Mouse (Mus musculus) heart, postnatal 0 days (tissue): Measurements from ENCODE around the gene Pcbd2. TPM values are rescaled to one million over a fixed set of nuclear protein-coding genes. Genes with fewer than 3 reads are reported as not detected.

ENCODE experiments used
- ATAC-seq: fragments of 200-750 bp; cut with Nextera tagmentation; 2 replicates; pipeline ENCODE4 v1.8.0; 2017; ENCODE audit warnings: low read depth, moderate number of reproducible peaks, moderate library complexity; ENCODE audit not compliant: insufficient read depth
- DNase-seq: peaks from one replicate; pipeline ENCODE4 v3.0.0-alpha.2; 2016; ENCODE audit warnings: low spot score
- H3K27ac ChIP-seq: fragments of 300-500 bp; sonication (generic); 2 replicates; pipeline ENCODE4 v1.5.1; 2014; ENCODE audit warnings: low read depth, mild to moderate bottlenecking
- H3K27me3 ChIP-seq: fragments of 300-500 bp; sonication (generic); 2 replicates; pipeline ENCODE4 v1.6.1; 2014; ENCODE audit warnings: low read length, mixed read lengths; ENCODE audit not compliant: control insufficient read depth, insufficient read depth
- H3K36me3 ChIP-seq: fragments of 300-500 bp; sonication (generic); replicated peaks from 2 replicates; pipeline ENCODE4 v1.6.1; 2014; ENCODE audit warnings: low read length, mixed read lengths; ENCODE audit not compliant: control insufficient read depth, insufficient read depth
- H3K4me1 ChIP-seq: fragments of 300-500 bp; sonication (generic); 2 replicates; pipeline ENCODE4 v1.6.1; 2014; ENCODE audit warnings: antibody characterized with exemption; ENCODE audit not compliant: control insufficient read depth, insufficient read depth
- H3K4me2 ChIP-seq: fragments of 300-500 bp; sonication (generic); 2 replicates; pipeline ENCODE4 v1.6.1; 2014; ENCODE audit warnings: low read depth, mild to moderate bottlenecking, low read length, moderate library complexity
- H3K4me3 ChIP-seq: fragments of 300-500 bp; sonication (generic); 2 replicates; pipeline ENCODE4 v1.5.1; 2014; ENCODE audit warnings: low read depth, low read length
- H3K9ac ChIP-seq: fragments of 300-500 bp; sonication (generic); replicated peaks from 2 replicates; pipeline ENCODE4 v1.6.1; 2014; ENCODE audit warnings: low read depth, low read length, mixed read lengths
- H3K9me3 ChIP-seq: fragments of 300-500 bp; sonication (generic); replicated peaks from 2 replicates; pipeline ENCODE4 v1.6.1; 2016; ENCODE audit warnings: low read length; ENCODE audit not compliant: control insufficient read depth
- CTCF ChIP-seq: IDR thresholded peaks from 2 replicates; pipeline ENCODE4 v1.5.1; 2016; ENCODE audit warnings: antibody characterized with exemption, control low read depth, low read depth
- EP300 ChIP-seq: IDR thresholded peaks from 2 replicates; pipeline ENCODE4 v1.6.1; 2016; ENCODE audit warnings: antibody characterized with exemption, low read depth
- WGBS: fragments of 180-500 bp; shearing (Covaris S2); extraction: QIAGEN DNeasy Blood & Tissue Kit; methylation state at CpG from one replicate; pipeline ENCODE4 v1.1.7; 2014; 5-methylcytosine and 5-hydroxymethylcytosine counted together
- polyA plus RNA-seq: library from polyadenylated mRNA; unstranded; fragments of >200 nt; fragmentation: Nextera tagmentation; extraction: Ambion mirVana; gene quantifications from 2 replicates; pipeline ENCODE4 v1.2.1, GENCODE M21; 2015
- total RNA-seq: library from RNA; depleted of rRNA; stranded (reverse); fragments of >200 nt; gene quantifications from 2 replicates; pipeline ENCODE4 v1.2.3, GENCODE M21; 2014; ENCODE audit warnings: low replicate concordance; rRNA removed

Gene Pcbd2
- 12.1 and 25.1 TPM in 2 replicates for total RNA-seq
- polyA plus RNA-seq, result 54.7 and 63.5 TPM in 2 replicates

DNA sequence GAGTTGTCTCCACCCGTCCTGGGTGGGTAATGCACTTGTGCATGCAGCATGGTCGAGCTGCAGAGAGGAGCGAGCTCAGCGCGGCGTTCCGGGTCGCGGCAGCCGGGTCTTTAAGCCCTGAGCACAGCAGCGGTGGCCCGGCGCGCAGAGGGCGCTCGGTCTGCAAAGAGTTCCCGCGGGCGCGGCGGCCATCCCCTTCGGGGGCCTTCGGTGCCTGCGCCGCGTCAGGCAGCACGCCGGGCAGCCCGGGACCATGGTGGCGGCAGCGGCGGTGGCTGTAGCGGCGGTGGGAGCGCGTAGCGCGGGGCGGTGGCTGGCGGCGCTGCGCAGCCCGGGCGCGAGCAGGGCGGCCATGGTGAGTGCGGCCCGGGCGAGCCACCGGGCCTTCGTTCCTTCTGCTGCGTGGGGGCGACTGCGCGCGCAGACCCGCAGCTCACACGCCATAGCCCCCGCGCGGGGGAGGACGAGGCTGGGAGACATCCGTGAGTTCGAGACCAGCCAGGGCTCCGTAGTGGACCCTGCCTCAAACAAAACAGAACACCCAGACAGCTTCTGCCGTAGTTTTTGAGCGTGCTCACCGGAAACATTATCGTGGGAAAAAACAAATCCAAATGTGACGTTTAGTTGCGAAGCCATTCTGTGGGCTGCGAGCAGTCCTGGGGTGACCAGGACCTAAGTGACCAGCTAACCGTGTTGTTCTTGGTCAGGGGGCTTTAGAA is at the start of gene Pcbd2:
Gene Pcbd2 (plus strand): TSS at position 249 of the 719 bp plus-strand sequence.
- Histone ChIP-seq H3K4me1 (no peaks in the 10 kb centered on the region), H3K9ac (peak within 1 kb of the TSS; percentile 76), H3K27ac (peak within 1 kb of the TSS; percentile 94), H3K4me3 (peak within 1 kb of the TSS; percentile 75), H3K27me3 (no peaks in the 10 kb centered on the region), H3K36me3 (peaks cover 21% of the 10 kb centered on the region), H3K4me2 (peak within 1 kb of the TSS; percentile 68), H3K9me3 (no peaks in the 10 kb centered on the region)
- peak; percentile 72 for DNase-seq
- under 1% methylated on average over 47 of the region's 73 CpGs for WGBS
- ATAC-seq, result peak; percentile 93
- no peak for TF ChIP-seq EP300
- no peak for TF ChIP-seq CTCF

DNA sequence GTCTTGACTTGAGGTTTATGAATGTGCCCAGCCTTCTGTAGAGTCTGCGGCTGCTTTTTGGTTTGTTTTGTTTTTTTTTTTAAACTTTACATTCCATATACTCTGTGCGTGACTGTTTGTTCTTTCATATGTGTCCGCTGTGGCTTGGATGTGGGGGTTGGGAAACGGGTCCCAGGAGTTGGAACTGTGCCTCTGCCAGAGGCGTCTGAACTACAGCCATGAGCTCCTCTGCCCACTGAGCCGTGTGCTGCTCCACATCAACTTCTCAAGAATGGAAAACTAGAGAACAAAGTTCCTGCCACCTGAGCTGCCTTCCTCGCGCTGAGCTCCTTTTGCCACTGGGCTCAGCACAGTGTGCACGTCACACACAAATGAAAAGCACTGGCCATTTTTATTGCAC is 45.0 kb upstream of the Pcbd2 start:
- no peak for TF ChIP-seq EP300
- no peak for TF ChIP-seq CTCF
- 77% methylated on average over 9 of the region's 9 CpGs for WGBS
- no peaks in the 10 kb centered on the region for H3K9me3 ChIP-seq
- H3K27ac ChIP-seq, result no peak overlapping the region
- DNase-seq (no peak), ATAC-seq (no peak)
- no peak overlapping the region for H3K4me3 ChIP-seq
- no peaks in the 10 kb centered on the region for H3K27me3 ChIP-seq
- H3K4me2 ChIP-seq, result no peak overlapping the region
- peaks cover 33% of the 10 kb centered on the region for H3K36me3 ChIP-seq
- no peak overlapping the region for H3K9ac ChIP-seq
- no peaks in the 10 kb centered on the region for H3K4me1 ChIP-seq

DNA sequence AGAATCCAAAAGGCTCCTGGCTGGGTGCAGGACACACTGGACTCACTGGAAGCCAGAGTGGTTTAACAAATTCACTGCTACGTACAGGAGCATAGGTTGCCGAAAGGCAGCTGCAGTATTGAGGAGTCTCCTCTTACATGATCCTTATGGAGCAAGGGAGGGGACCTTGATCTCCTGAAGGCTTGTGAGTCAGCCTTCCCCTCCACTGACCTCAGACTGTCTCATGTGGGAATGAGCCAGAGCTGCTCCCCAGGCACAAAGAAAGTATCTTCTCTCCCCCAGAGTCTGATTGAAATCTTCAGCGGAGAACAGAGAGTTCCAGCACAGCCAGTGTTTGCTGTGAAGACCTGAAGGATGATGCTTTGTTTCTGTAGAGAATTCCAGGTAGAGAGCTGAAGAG is 43.6 kb upstream of the Pcbd2 start:
- H3K36me3 ChIP-seq, result peaks cover 20% of the 10 kb centered on the region
- H3K27me3 ChIP-seq, result no peaks in the 10 kb centered on the region
- TF ChIP-seq EP300 (no peak), CTCF (no peak)
- H3K9me3 ChIP-seq, result no peaks in the 10 kb centered on the region
- DNase-seq (no peak), ATAC-seq (no peak)
- WGBS, result 68% methylated on average over 3 of the region's 3 CpGs
- no peak overlapping the region for H3K9ac ChIP-seq
- no peak overlapping the region for H3K4me2 ChIP-seq
- H3K4me3 ChIP-seq, result no peak overlapping the region
- H3K4me1 ChIP-seq, result no peaks in the 10 kb centered on the region
- no peak overlapping the region for H3K27ac ChIP-seq

DNA sequence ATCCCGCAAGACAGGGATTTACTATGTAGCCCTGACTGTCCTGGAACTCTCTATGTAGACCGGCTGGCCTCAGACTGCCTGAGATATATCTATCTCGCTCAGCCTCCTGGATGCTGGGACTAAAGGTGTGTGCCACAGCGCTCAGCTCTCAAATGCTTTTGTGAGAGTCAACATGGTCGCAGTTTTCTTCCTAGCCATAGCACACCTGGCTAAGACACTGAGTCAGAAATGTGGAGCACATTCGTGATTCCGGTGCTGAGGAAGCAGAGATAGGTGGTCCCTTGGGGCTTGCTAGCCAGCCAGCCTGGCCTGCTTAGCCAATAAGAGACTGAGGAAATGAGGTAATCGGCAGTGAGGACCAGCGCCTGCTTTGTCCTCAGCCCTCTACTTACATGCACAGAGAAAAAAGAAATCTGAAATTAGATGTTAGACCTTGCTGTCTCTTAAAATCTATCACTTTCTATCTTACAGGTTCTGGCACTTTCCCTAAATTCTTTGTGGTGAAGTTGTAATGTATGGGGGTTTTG is 41.0 kb upstream of the Pcbd2 start:
- Histone ChIP-seq H3K9me3 (no peaks in the 10 kb centered on the region), H3K27me3 (no peaks in the 10 kb centered on the region), H3K4me3 (no peak overlapping the region), H3K27ac (no peak overlapping the region), H3K4me2 (no peak overlapping the region), H3K36me3 (no peaks in the 10 kb centered on the region; the same call in 1 of the 2 replicates), H3K9ac (no peak overlapping the region), H3K4me1 (no peaks in the 10 kb centered on the region)
- ATAC-seq (peak; percentile 47; the same call in 1 of the 2 replicates), DNase-seq (peak; percentile 54)
- 54% methylated on average over 9 of the region's 9 CpGs for WGBS
- no peak for TF ChIP-seq EP300
- no peak for TF ChIP-seq CTCF

DNA sequence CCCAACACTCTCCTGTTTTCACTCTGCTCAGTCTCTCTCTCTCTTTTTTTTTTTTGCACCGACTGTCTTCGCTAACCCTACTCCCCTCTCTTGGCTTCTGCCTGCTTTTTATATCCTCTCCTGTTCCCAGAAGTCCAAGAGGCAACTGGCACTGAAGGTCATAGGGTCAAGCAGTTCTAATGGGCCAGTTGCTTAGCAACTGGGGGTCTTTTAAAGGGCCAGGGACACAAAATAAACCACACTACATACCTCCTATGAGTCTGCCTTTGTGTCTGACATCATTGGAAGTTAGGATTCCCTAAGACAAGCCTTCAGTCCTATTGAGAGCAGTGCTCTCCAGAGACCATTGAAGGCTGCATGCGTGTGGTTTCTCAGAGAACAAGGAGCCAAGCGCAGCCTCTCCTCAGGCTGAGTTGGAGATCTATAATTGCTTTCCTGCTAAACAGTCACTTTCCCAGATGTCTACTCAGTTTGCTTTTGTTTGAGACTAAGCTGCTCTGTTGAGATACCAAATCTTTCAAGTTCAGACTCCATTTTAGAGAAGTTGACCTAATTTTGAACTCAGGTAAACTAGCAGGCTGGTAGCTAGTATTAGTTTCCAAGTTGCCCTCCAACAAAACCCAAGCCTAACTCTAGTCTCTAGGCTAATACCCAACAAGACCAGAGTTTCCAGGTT is 39.1 kb upstream of the Pcbd2 start:
- Histone ChIP-seq H3K4me1 (no peaks in the 10 kb centered on the region), H3K9ac (no peak overlapping the region), H3K36me3 (no peaks in the 10 kb centered on the region), H3K4me3 (no peak overlapping the region), H3K27ac (no peak overlapping the region), H3K4me2 (no peak overlapping the region), H3K27me3 (no peaks in the 10 kb centered on the region), H3K9me3 (no peaks in the 10 kb centered on the region)
- no peak for TF ChIP-seq CTCF
- WGBS, result 53% methylated on average over 4 of the region's 4 CpGs
- no peak for DNase-seq
- no peak for ATAC-seq
